Mouse (Mus musculus) thymus, postnatal 0 days (tissue): Measurements from ENCODE around the gene Cblb. TPM values are rescaled to one million over a fixed set of nuclear protein-coding genes. Genes with fewer than 3 reads are reported as not detected.
A peak's percentile ranks its signal among the peaks of the same experiment; 100 is the strongest.

Source experiments
- DNase-seq: peaks from one replicate; pipeline ENCODE4 v3.0.0-alpha.2; 2015; ENCODE audit warnings: low spot score
- polyA plus RNA-seq: library from polyadenylated mRNA; unstranded; fragments of >200 nt; fragmentation: Nextera tagmentation; extraction: Ambion mirVana; gene quantifications from 2 replicates; pipeline ENCODE4 v1.2.1, GENCODE M21; 2015

Cblb gene
- polyA plus RNA-seq, 1 experiment from 2014 or later: 8.9 TPM

DNA sequence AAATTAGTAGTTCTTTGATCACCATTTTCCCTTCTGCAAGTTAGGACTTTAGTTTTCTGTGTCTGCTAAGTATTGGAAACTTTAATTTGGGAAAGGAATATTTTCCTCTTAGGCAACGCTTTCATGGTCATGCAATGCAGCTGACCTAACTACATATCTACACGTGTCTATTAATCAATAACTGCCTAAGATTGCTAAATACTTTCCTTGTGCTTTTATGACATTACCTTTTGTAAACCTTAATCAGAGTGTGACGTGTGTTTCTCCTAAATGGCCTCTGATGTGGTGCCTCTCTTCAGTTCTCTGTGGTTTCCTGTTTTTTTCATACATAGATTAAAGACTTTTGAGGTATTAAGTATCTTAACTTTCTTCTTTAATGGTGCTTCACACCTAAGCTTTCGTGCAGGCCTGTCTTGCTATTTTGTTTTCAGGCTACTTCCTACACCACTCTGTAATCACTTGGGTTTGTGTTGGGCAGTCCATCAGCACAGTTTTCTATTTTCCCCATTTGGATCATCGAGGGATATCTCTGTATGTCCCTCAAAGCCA is 98.4 kb downstream of the Cblb start:
- peak; percentile 19 for DNase-seq

DNA sequence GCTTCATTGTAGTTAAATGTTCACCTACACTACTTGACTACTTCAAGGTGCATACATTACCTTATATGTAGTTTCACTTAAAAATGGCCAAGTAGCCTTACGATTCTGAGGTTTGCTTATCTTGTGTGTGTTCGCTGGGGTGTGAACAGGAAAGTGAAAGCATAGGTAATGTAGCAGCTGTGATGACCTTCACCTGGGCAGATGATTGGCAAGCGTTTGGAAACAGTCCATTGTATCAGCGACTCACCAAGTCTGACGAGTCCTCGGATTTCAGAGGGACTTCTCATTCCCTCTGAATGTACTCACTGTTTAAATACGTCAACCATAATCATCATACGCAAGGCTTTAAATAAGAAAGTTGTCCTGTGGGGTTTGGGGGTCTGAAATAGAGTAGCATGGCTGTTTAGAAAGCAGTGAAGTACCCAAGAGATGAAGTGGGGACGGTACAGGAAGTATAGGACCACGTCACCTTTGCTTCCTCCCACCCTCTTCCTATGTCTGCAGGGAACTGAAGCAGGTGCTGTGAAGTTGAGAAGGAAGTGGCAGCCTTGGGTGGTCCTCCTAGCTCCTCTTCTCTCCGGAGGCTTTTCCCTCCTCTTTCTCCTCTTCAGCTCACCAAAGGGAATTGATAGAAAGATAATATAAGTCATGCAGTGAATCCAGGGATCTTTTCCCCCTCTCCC is 101.9 kb downstream of the Cblb start:
- DNase-seq: peak; percentile 31

- no peak for DNase-seq
Observed at GRCm38 (mm10) chr16:52134631-52135227, 103.7 kb downstream of the Cblb start.

GRCm38 (mm10) chr16:52135689-52136390 is 104.8 kb downstream of the Cblb start:
- no peak for DNase-seq

GRCm38 (mm10) chr16:52143101-52143500 is 112.1 kb downstream of the Cblb start:
- no peak for DNase-seq

DNA sequence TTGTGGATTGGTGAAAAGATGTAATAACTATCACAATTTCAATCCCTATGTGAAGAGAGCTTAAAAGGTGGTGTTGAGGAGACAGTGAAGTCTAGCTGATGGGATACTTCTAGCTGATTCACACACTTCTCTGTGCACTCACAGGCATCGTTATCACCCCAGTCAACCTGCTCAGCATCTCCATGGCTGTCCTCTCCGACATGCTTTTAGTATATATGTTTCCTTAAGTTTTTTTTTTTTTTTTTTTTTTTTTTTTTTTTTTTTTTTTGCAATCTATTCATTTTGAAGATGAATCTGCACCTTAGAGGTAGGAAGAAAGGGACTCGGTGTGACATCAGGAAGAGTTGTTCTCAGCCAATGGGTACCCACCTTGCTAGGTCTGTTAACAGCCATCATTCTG is 112.8 kb downstream of the Cblb start:
- no peak for DNase-seq

DNA sequence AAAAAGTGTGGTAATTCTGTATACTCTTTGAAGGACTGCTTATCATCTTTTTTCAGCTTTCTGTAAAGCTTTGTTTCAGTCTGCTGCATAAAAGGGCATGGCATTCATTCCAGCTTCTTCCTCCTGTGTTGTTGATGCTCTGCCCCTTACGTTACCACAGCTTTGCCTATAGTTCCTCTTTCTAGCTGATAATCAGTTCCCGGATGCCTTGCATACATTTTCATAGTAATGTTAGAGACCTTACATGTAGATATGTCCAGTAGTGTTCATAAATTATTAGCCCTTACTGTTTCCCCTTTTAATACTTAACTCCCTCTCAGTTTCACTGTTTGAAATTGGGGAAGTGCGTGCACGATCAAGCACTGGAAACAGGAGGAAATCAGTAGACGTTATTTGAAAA is 113.8 kb downstream of the Cblb start:
- no peak for DNase-seq

- no peak for DNase-seq
Observed at GRCm38 (mm10) chr16:52145552-52145951, 114.5 kb downstream of the Cblb start.

DNA sequence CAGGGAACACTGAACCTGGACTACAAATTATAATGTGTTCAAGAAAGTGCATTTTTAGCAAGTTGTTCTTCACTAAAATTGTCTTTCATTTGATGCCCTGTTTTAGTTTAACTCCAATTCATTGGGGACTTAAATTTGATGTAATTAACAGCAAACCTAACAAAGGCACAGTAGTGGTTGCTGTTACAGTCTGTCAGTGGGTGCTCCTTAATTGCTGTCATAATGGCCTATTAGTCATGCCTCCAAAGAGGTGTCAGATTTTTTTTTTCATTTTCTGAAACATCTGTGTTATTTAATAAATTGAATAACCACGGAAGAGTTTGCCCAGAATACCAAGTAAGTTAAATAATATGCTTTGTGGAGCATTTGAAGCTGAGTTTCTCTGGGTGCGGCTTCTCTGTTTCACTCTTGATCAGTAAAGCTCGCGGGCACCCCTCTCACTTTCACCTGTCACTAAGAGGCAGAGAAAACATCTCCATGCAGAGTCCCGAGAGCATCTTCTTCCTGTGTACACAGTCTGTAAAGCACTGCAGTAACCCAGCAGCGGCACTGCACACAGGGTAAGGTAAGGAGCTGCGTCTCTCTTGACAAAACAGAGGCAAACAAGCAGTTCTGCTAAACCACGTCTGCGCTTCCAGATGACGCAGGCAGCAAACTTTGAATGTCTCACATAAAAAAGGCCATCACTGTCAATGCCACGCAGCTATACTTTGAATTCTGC is 116.1 kb downstream of the Cblb start:
- no peak for DNase-seq

- DNase-seq: no peak
Observed at GRCm38 (mm10) chr16:52148041-52148440, 117.0 kb downstream of the Cblb start.

DNA sequence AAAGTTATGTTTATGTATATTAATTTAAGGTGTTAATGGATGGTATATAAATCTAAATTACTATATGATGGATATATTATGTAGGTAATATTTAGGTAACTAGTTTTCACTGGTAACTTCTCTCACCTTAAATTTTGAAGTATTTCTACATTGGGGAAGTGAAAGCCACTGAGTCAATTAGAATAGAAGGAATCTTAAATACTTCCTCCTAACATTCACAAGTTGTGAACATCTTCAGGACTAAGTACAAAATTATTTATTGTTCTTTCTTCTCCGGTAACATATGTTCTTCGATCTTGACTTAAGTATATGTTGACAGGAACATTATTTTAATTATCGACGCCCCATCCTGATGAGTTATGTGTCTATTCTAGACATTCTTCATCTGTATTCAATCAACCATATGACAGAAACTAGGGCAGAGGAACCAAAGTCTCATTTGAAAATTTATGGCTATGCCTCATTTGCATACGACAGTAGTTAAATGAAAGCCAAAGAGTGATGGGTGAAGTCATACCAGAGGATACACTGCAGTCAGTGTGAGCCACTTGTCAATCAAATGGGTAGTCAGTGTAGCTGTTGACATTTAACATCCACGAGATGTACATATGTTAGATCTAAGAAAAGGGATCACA is 118.2 kb downstream of the Cblb start:
- DNase-seq: no peak

GRCm38 (mm10) chr16:52155030-52155696 is 124.1 kb downstream of the Cblb start:
- no peak for DNase-seq

DNA sequence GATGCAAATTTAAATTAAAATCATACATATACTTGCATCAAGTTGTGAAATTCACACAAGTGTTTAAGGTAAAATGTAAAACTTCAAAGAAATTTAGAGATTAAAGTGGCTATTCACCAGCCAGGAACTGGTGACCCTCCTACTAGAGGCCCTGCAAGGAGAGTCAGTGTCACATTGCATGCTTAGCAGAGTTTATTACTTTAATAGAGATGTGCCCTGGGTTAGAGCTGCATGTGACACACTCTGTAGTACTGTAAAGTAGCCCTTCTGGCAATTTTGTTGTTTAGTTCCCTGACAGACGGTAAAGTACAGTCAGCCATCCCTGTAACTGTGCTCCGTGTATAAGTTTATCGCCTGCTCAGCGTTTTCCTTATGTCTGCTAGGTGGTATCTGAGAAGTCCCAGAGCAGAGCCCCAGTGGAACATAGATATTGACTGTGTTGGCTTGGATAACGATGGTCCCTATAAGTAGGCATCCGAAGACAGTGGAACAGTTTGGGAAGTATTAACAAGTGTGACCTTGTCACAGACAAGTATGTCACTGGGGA is 129.0 kb downstream of the Cblb start:
- no peak for DNase-seq

DNA sequence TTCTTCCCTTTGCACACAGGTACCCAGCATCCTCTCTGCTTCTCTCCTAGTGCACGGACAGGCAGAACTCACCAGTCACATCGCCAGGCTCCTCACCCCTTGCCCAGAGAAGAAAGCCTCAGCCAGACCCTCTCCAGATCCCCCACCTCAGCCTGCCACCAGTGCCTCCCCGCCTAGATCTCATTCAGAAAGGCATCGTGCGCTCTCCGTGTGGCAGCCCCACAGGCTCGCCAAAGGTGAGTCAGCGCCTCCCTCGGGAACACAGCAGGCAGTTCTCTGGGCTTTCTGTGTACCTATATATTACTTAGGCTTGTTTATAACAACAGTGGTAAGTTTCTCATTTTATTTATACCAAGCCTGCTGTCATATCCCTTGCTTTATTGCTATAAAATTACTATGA is 133.2 kb downstream of the Cblb start:
- no peak for DNase-seq

GRCm38 (mm10) chr16:52173253-52173652 is 142.2 kb downstream of the Cblb start:
- no peak for DNase-seq

DNA sequence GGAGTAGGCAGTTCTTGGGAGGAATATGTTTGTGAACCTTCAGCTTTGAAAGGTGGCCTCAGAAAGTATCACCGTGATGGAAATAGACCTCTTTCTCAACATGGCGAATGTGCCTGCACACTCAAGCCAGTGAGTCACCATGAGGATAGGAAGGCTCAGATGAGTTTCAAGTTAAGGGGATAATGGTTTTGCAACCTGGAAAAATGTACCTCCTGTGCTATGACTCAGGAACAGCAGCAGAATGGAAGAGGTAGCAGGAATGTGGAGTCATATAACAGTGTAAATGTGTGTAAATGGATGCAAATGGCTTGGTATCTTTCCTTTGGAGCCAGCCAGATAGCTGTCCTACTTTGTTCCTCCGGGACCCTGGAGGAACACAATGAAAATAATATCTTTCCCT is 148.8 kb downstream of the Cblb start:
- DNase-seq: no peak

- DNase-seq: peak; percentile 48
Observed at GRCm38 (mm10) chr16:52182057-52182456, 151.0 kb downstream of the Cblb start.

DNA sequence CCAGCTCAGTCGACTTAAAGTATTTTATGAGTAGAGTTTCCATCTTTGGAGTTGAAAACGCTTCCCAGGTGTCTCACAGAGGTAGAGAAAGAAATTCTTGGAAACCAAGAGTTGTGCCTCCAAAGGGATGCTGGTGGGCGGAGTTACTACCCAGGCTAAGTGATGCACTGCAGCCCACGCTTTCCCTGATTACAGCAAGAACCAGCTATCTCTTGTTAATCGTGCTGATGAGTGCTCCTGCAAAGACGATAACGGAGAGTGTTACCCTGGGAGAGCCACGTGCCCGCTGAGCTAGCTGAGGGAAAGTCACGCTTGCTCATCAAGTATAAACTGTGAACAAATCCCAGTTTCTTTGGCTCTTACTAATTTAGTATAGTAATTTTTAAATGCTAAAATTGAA is 153.3 kb downstream of the Cblb start:
- DNase-seq: no peak

DNA sequence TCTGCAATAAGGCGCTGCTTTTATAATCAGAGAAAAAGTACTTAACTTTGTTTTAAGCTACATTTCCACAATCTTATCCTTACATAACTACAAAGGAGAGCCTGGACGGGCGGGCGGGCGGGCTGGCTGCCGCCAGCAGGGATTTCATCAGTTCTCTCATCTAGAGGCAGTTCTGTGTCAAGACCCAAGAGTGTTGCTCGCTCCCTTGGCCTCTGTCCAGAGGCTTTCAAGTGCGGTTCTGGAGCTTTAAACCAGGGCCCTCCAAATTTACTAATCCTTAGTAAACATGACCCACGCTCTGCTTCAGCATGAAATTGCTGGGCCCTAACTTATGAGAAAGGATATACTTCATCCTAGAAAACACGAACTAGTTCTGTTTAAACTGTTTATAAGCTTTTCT is 155.7 kb downstream of the Cblb start:
- no peak for DNase-seq

DNA sequence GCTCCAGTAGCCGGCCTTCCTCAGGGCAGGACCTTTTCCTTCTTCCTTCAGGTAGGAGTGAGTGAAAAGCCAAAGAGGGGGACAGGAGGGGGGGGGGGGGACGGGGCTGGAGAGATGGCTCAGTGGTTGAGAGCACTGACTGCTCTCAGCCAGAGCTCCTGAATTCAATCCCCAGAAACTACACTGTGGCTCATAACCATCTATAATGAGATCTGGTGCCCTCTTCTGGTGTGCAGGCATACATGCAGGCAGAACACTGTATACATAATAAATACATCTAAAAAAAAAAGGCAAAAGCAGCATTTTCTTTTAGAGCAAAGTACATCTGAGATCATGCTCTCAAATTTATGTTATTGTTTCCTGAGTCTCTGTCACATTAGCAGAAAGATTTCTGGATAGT is 158.1 kb downstream of the Cblb start:
- DNase-seq: no peak
